Mouse (Mus musculus): ENCODE measurements around the gene Commd6. TPM values are rescaled to one million over a fixed set of nuclear protein-coding genes. Genes with fewer than 3 reads are reported as not detected.

Gene Commd6
- total and polyA plus RNA-seq, 3 experiments = 56.6 to 125 (median 75.4) TPM

DNA sequence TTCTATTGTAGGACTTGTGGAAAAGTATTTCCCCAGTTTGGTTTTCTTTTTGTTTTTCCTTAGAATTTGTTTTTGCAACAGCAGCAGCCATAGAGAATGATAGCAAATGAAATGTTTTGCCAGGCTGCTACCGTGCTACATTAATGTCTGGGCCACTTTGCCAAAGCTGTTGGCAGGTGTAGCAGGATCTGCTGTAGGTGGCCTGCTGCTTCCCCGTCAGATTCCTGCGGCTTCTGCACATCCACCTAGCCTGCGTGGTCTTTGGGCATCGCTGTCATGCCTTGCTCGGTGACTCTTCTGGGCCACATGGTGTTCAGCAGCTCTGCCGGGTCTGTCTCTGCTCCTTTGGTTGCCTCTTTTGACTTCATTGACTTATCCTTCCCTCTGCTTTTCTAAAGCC is 28.1 kb upstream of the Commd6 start:
- dilution Hi-C loops (cut with MboI; ENCODE audit: extremely low pct_ligation_motif_present, extremely low pct_unique_long_range_greater_than_20kb, low sequenced_read_pairs) = no loop called here
- Histone ChIP-seq H3K79me2 (replicated peaks; ENCODE audit: control insufficient read depth, extremely low read depth, insufficient read depth, poor library complexity, severe bottlenecking) (peaks cover 9% of the 10 kb centered on the region), H3K4me1 (ENCODE audit: control insufficient read depth in 1 of 2, insufficient read depth in 2 of 2) (peaks cover 4 to 79% of the 10 kb centered on the region in 2 experiments; a peak in 3 of 4 replicates), H3K27me3 (replicated peaks) (no peaks in the 10 kb centered on the region), H3K36me3 (replicated peaks in 1 of 2; ENCODE audit: control insufficient read depth in 1 of 2, insufficient read depth in 1 of 2, low read length in 1 of 2) (peaks cover 16 to 51% of the 10 kb centered on the region in 2 experiments), H3K4me2 (ENCODE audit: insufficient read depth, low read depth, poor library complexity, severe bottlenecking) (no peak overlapping the region), H3K27ac (ENCODE audit: insufficient read depth, low read depth) (no peak overlapping the region), H3K9me3 (replicated peaks; ENCODE audit: low read length) (no peaks in the 10 kb centered on the region), H3K9ac (ENCODE audit: insufficient read depth, low read depth) (no peak overlapping the region), H3K4me3 (replicated peaks in 1 of 3; ENCODE audit: low read depth in 2 of 3, low read length in 2 of 3, poor library complexity in 1 of 3) (peak overlapping the region in 1 of 3 experiments; percentile 46)
- TF ChIP-seq EP300 (IDR thresholded peaks at IDR 0.05; ENCODE audit: low read length) = no peak
- no peak for TF ChIP-seq POLR2A (IDR thresholded peaks at IDR 0.05; ENCODE audit: low read depth, low read length)
- no peak for TF ChIP-seq TCF12 (IDR thresholded peaks at IDR 0.05; ENCODE audit: low read depth, low read length)
- TF ChIP-seq ZC3H11A (IDR thresholded peaks at IDR 0.05; ENCODE audit: low read depth, low read length) = no peak
- TF ChIP-seq IRF4 (IDR thresholded peaks at IDR 0.05; ENCODE audit: low read depth, low read length) = no peak
- TF ChIP-seq PAX5 (IDR thresholded peaks at IDR 0.05; ENCODE audit: low read length) = no peak
- TF ChIP-seq ETS1 (conservative IDR thresholded peaks at IDR 0.05; ENCODE audit: low read depth, low read length) = no peak
- no peak for TF ChIP-seq UBTF (IDR thresholded peaks at IDR 0.05; ENCODE audit: low read depth, low read length)
- in situ Hi-C loops (cut with MboI; ENCODE audit: low pct_ligation_motif_present, low pct_unique_long_range_greater_than_20kb, low sequenced_read_pairs) = no loop called here
- DNase-seq (ENCODE audit: extremely low read depth) = no peak

DNA sequence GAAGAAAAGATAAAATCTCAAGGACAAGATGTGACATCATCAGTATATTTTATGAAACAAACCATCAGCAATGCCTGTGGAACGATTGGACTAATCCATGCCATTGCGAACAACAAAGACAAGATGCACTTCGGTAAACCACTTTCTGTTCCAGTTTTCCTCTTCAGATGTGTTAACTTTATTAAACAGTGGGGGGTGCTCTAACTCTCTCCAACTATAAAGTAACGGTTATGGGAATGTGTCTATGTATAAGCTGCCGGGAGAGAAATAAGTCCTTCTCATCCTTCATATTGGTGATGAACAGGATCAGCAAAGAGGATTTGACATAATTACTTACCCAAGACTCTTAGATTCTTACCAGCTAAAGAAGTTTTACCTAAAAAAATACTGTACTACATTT is 26.1 kb upstream of the Commd6 start:
- in situ Hi-C loops (cut with MboI; ENCODE audit: low pct_ligation_motif_present, low pct_unique_long_range_greater_than_20kb, low sequenced_read_pairs) = no loop called here
- Histone ChIP-seq H3K9me3 (replicated peaks; ENCODE audit: low read length) (no peaks in the 10 kb centered on the region), H3K27me3 (replicated peaks) (no peaks in the 10 kb centered on the region), H3K79me2 (replicated peaks; ENCODE audit: control insufficient read depth, extremely low read depth, insufficient read depth, poor library complexity, severe bottlenecking) (peaks cover 12% of the 10 kb centered on the region), H3K4me1 (ENCODE audit: control insufficient read depth in 1 of 2, insufficient read depth in 2 of 2) (peaks cover 7 to 82% of the 10 kb centered on the region in 2 experiments), H3K4me3 (replicated peaks in 1 of 3; ENCODE audit: low read depth in 2 of 3, low read length in 2 of 3, poor library complexity in 1 of 3) (no peak overlapping the region), H3K9ac (ENCODE audit: insufficient read depth, low read depth) (no peak overlapping the region), H3K27ac (ENCODE audit: insufficient read depth, low read depth) (no peak overlapping the region), H3K36me3 (replicated peaks in 1 of 2; ENCODE audit: control insufficient read depth in 1 of 2, insufficient read depth in 1 of 2, low read length in 1 of 2) (peaks cover 16 to 57% of the 10 kb centered on the region in 2 experiments), H3K4me2 (ENCODE audit: insufficient read depth, low read depth, poor library complexity, severe bottlenecking) (no peak overlapping the region)
- DNase-seq (ENCODE audit: extremely low read depth) = no peak
- TF ChIP-seq SMC3 (IDR thresholded peaks at IDR 0.05; ENCODE audit: low read depth, low read length) = peak; percentile 20; the same call in 1 of the 2 replicates
- TF ChIP-seq RAD21 (IDR thresholded peaks at IDR 0.05; ENCODE audit: low read depth, low read length) = peak; percentile 53
- peak in 1 of 2 experiments; percentile 51; a peak in 2 of 4 replicates for TF ChIP-seq CTCF (conservative IDR thresholded peaks at IDR 0.05 in 1 of 2, IDR thresholded peaks at IDR 0.05 in 1 of 2; ENCODE audit: low read depth in 2 of 2, low read length in 2 of 2)
- no peak for TF ChIP-seq BHLHE40 (IDR thresholded peaks at IDR 0.05; ENCODE audit: low read depth, low read length)
- no peak for TF ChIP-seq E2F4 (IDR thresholded peaks at IDR 0.05; ENCODE audit: insufficient replicate concordance, low read depth, low read length)
- TF ChIP-seq POLR2AphosphoS2 (IDR thresholded peaks at IDR 0.05; ENCODE audit: low read depth, low read length) = no peak
- TF ChIP-seq EP300 (IDR thresholded peaks at IDR 0.05; ENCODE audit: low read length) = no peak
- no peak for TF ChIP-seq NELFE (IDR thresholded peaks at IDR 0.05; ENCODE audit: low read depth, low read length)
- no peak for TF ChIP-seq SIN3A (IDR thresholded peaks at IDR 0.05; ENCODE audit: low read length)
- TF ChIP-seq ETS1 (conservative IDR thresholded peaks at IDR 0.05; ENCODE audit: low read depth, low read length) = no peak
- dilution Hi-C loops (cut with MboI; ENCODE audit: extremely low pct_ligation_motif_present, extremely low pct_unique_long_range_greater_than_20kb, low sequenced_read_pairs) = no loop called here
